Mouse (Mus musculus) forebrain, embryonic 14.5 days (tissue): ENCODE data around the gene Ogfod1. TPM values are rescaled to one million over a fixed set of nuclear protein-coding genes. Genes with fewer than 3 reads are reported as not detected.

Source experiments
- ATAC-seq: fragments of 200-750 bp; cut with Nextera tagmentation; 2 replicates; pipeline ENCODE4 v1.8.0; 2017; ENCODE audit warnings: mild to moderate bottlenecking, moderate library complexity
- DNase-seq: peaks from one replicate; pipeline ENCODE4 v3.0.0-alpha.2; 2015; ENCODE audit warnings: low spot score
- H3K27ac ChIP-seq: fragments of 300-500 bp; sonication (generic); 2 replicates; pipeline ENCODE4 v1.5.1; 2014; ENCODE audit warnings: low read depth, mild to moderate bottlenecking, control low read depth, low read length, moderate library complexity
- H3K27me3 ChIP-seq: fragments of 300-500 bp; sonication (generic); replicated peaks from 2 replicates; pipeline ENCODE4 v1.6.1; 2014; ENCODE audit warnings: low read length, control low read depth, mixed read lengths; ENCODE audit not compliant: control insufficient read depth, insufficient read depth
- H3K36me3 ChIP-seq: fragments of 300-500 bp; sonication (generic); 2 replicates; pipeline ENCODE4 v1.6.1; 2014; ENCODE audit warnings: low read length, control low read depth; ENCODE audit not compliant: control insufficient read depth, insufficient read depth
- H3K4me1 ChIP-seq: fragments of 300-500 bp; sonication (generic); 2 replicates; pipeline ENCODE4 v1.6.1; 2014; ENCODE audit warnings: antibody characterized with exemption, low read length, control low read depth; ENCODE audit not compliant: control insufficient read depth, insufficient read depth
- H3K4me2 ChIP-seq: fragments of 300-500 bp; sonication (generic); 2 replicates; pipeline ENCODE4 v1.6.1; 2014; ENCODE audit warnings: mild to moderate bottlenecking, control low read depth, low read length
- H3K4me3 ChIP-seq: fragments of 300-500 bp; sonication (generic); 2 replicates; pipeline ENCODE4 v1.5.1; 2014; ENCODE audit warnings: low read depth, low read length, control low read depth
- H3K9ac ChIP-seq: fragments of 300-500 bp; sonication (generic); 2 replicates; pipeline ENCODE4 v1.6.1; 2014; ENCODE audit warnings: mild to moderate bottlenecking, low read length, control low read depth, moderate library complexity
- H3K9me3 ChIP-seq: fragments of 300-500 bp; sonication (generic); replicated peaks from 2 replicates; pipeline ENCODE4 v1.6.1; 2016; ENCODE audit warnings: low read length, control low read depth, mixed read lengths; ENCODE audit not compliant: control insufficient read depth
- WGBS: fragments of 180-500 bp; shearing (Covaris S2); extraction: QIAGEN DNeasy Blood & Tissue Kit; methylation state at CpG from one replicate; pipeline ENCODE4 v1.1.7; 2014; 5-methylcytosine and 5-hydroxymethylcytosine counted together
- polyA plus RNA-seq: library from polyadenylated mRNA; unstranded; fragments of >200 nt; fragmentation: Nextera tagmentation; extraction: Ambion mirVana; gene quantifications from 2 replicates; pipeline ENCODE4 v1.2.1, GENCODE M21; 2014

Gene Ogfod1
- polyA plus RNA-seq, 1 experiment from 2014 or later, result 9.8 TPM

DNA sequence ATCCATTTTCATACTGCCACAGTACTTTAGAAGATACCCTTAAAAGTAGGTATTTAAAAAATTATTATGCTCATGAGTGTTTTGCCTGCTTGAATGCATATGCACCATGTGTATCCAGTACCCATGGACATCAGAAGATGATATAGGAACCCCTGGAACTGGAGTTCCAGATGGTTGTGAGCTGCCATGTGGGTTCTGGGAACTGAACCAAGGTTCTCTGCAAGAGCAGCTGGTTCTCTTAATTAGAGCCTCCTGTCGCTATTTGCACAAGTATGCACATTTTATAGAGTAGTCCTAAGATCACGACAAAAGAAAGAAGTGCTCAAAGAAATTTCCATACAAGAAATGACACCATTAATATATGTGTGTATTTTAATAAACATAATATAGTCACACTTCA, 10.8 kb downstream of the Ogfod1 start:
- 55% methylated on average over 2 of the region's 2 CpGs for WGBS
- Histone ChIP-seq H3K27me3 (no peaks in the 10 kb centered on the region), H3K27ac (no peak overlapping the region), H3K36me3 (peaks cover 23% of the 10 kb centered on the region), H3K4me2 (no peak overlapping the region), H3K4me1 (no peaks in the 10 kb centered on the region), H3K4me3 (no peak overlapping the region), H3K9me3 (no peaks in the 10 kb centered on the region), H3K9ac (no peak overlapping the region)
- no peak for ATAC-seq
- DNase-seq, result peak; percentile 66

DNA sequence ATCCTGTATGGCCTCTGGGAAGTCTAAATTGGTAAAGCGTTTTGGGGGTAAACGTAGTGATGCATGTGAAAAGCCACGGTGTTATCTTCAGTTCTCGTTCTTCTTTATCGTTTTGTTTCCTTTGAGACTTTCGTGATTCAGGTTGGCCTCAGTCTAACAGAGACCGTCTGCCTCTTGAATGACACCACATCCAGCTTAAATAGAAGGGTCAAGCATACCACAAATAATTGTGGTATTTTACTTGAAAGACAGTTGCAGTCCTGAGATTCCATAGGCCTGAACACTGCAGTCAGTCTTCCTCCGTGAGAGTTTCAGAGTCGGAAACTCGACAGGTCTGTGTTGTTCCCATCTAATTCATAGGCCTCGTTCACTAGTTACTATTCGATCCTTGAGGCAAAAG, 15.7 kb downstream of the Ogfod1 start:
- no peaks in the 10 kb centered on the region for H3K27me3 ChIP-seq
- 92% methylated on average over 12 of the region's 12 CpGs for WGBS
- ATAC-seq, result no peak
- no peak for DNase-seq
- H3K4me1 ChIP-seq, result no peaks in the 10 kb centered on the region
- no peak overlapping the region for H3K4me2 ChIP-seq
- no peak overlapping the region for H3K9ac ChIP-seq
- no peaks in the 10 kb centered on the region for H3K9me3 ChIP-seq
- no peak overlapping the region for H3K4me3 ChIP-seq
- no peak overlapping the region for H3K27ac ChIP-seq
- H3K36me3 ChIP-seq, result peaks cover 36% of the 10 kb centered on the region

DNA sequence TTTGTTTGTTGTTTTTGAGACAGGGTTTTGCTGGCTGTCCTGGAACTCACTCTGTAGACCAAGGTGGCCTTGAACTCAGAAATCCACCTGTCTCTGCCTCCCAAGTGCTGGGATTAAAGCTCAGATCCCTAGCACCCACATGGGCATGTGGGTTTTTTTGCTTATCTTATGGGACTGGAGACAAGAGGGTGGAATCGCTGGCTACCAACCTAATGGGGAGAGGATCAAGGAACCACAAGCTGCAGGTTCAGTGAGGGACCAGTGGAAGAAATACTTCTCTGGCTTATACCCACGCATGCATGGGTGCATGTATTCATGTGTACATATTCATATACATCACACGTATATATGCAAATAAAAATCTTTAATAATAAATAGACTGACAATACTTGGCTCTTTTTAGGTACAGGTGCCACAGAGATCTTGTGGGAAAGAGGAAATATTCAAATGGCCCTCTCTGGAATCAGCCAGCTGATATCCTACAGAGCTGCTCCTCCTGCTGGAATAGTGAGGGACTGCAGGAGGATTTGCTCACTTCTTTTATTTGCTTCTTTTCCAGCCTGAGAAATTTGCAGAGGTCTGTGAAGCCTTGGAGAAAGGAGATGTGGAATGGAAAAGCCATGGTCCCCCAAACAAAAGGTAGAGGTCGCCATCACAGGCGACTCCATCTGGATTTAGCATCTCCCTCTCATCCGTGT, 20.3 kb downstream of the Ogfod1 start:
- no peaks in the 10 kb centered on the region for H3K4me1 ChIP-seq
- no peak overlapping the region for H3K9ac ChIP-seq
- DNase-seq, result peak; percentile 80
- peaks cover 41% of the 10 kb centered on the region for H3K36me3 ChIP-seq
- no peaks in the 10 kb centered on the region for H3K9me3 ChIP-seq
- no peaks in the 10 kb centered on the region for H3K27me3 ChIP-seq
- H3K4me3 ChIP-seq, result no peak overlapping the region
- H3K4me2 ChIP-seq, result no peak overlapping the region
- WGBS, result 66% methylated on average over 6 of the region's 6 CpGs
- no peak for ATAC-seq
- H3K27ac ChIP-seq, result no peak overlapping the region

DNA sequence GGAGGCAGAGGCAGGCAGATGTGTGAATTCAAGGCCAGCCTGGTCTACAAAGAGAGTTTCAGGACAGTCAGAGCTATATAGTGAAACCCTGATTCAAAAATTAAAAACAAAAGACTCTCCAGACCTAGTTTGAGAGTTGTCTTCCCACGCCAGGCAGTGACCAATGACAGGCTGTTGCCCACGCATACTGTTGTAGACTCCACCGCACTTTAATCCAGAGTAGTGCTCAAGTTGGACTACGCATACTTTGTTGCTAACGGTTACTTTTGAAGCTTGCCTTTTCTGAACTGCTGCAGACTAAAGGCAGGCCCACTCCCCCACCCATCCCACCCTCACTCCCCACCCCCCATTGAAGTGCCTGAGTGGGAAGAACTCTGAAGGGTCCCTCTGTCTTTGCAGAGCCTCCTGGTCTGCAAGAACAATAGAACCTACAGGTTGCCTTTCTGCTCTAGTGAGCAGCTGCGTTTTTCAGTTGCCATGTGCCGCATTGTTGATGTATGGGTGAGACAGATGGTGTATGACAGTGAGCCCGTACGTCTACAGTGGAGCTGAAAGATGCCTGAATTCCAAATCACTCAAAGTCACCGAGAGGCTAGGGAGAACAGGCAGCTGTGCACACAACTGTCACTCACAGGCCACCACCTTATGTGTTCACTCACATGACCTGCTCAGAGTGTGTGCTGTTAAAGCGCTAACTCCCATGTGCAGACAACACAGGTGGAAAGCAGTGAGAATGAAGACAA, 29.3 kb downstream of the Ogfod1 start:
- ATAC-seq (peak; percentile 88), DNase-seq (peak; percentile 67)
- no peak overlapping the region for H3K9ac ChIP-seq
- no peaks in the 10 kb centered on the region for H3K27me3 ChIP-seq
- peaks cover 35% of the 10 kb centered on the region for H3K36me3 ChIP-seq
- H3K9me3 ChIP-seq, result no peaks in the 10 kb centered on the region
- H3K4me2 ChIP-seq, result no peak overlapping the region
- 27% methylated on average over 11 of the region's 11 CpGs for WGBS
- H3K4me1 ChIP-seq, result no peaks in the 10 kb centered on the region
- H3K27ac ChIP-seq, result peak overlapping the region; percentile 39; the same call in 1 of the 2 replicates
- no peak overlapping the region for H3K4me3 ChIP-seq

DNA sequence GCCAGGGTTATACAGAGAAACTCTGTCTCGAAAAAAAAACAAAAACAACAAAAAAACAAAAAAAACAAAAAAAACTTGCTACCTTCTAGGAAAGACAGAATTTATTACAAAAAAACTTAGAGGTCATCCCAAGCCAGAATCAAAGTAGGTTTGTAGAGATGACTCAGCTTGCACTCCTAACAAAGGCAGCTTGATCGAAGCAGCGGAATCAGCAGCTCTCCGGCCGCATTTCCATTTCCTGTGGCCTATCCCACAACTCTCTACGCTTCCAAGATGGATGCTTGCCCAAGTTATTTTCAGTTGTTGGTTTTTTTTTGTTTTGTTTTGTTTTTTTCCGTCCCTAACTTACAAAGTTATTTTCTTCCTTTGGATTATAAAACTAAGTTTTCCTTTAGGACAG, 31.8 kb downstream of the Ogfod1 start:
- no peak overlapping the region for H3K4me3 ChIP-seq
- no peak overlapping the region for H3K9ac ChIP-seq
- ATAC-seq (no peak), DNase-seq (no peak)
- WGBS, result 96% methylated on average over 7 of the region's 7 CpGs
- H3K27ac ChIP-seq, result no peak overlapping the region
- peaks cover 23% of the 10 kb centered on the region for H3K36me3 ChIP-seq
- no peaks in the 10 kb centered on the region for H3K27me3 ChIP-seq
- H3K9me3 ChIP-seq, result no peaks in the 10 kb centered on the region
- no peak overlapping the region for H3K4me2 ChIP-seq
- no peaks in the 10 kb centered on the region for H3K4me1 ChIP-seq

DNA sequence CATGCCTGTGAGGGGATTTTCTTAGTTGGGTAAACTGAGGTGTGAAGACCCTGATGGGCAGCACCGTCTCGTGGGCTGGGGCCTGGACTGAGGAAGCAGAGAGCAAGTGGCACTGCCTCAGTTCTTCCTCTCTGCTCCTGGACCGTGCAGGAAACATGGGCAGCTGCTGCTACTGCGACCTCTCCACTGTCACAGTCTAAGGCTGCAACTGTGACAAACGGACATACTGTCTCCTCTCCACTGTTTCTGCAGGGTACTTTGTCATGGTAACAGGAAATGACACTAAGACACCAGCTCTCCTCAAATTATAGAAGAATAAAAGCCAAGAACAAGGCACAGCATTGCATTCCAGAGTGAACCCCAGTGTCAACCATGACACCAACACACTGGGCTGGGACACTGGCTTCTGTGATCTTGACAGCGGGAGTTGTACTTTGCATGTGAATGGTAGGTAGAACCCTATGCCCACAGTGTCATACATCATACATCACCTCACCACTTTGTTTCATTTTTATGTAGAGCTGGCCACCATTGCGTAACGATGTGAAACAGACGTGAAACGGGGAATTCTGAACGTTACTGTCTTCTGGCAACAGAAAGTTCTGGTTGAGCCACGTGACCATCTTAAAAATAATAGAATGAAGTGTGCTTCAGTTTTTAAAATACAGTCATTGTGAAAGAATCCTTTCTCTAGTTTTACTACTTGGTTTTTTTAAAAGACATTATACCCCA, 39.6 kb downstream of the Ogfod1 start:
- no peak for DNase-seq
- no peaks in the 10 kb centered on the region for H3K9me3 ChIP-seq
- 89% methylated on average over 12 of the region's 12 CpGs for WGBS
- no peak overlapping the region for H3K9ac ChIP-seq
- H3K4me3 ChIP-seq, result no peak overlapping the region
- H3K4me2 ChIP-seq, result no peak overlapping the region
- H3K27me3 ChIP-seq, result no peaks in the 10 kb centered on the region
- ATAC-seq, result no peak
- no peak overlapping the region for H3K27ac ChIP-seq
- peaks cover 50% of the 10 kb centered on the region for H3K36me3 ChIP-seq
- H3K4me1 ChIP-seq, result no peaks in the 10 kb centered on the region

DNA sequence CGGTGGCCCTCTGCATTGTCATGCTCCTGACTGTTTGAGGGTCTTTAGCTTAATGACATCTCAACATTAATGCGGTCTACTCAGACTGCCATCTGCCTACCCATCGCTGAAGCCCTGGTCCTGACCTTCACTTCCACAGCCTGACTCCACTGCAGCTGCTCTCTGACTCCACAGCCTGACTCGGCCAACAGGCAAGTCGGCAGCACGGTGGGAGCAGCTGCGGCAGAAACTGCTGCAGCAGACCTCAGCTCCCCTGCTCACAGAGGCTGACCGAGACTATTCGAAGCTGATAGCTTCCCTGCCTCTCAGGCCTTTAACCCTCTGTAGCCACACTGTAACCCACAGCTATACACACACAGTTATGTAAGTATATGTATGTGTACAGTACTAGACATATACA, 51.0 kb downstream of the Ogfod1 start:
- Histone ChIP-seq H3K4me3 (no peak overlapping the region), H3K36me3 (peaks cover 25% of the 10 kb centered on the region), H3K27me3 (no peaks in the 10 kb centered on the region), H3K27ac (no peak overlapping the region), H3K9ac (no peak overlapping the region), H3K4me2 (no peak overlapping the region), H3K9me3 (no peaks in the 10 kb centered on the region), H3K4me1 (no peaks in the 10 kb centered on the region)
- WGBS, result 83% methylated on average over 9 of the region's 9 CpGs
- DNase-seq (no peak), ATAC-seq (no peak)

DNA sequence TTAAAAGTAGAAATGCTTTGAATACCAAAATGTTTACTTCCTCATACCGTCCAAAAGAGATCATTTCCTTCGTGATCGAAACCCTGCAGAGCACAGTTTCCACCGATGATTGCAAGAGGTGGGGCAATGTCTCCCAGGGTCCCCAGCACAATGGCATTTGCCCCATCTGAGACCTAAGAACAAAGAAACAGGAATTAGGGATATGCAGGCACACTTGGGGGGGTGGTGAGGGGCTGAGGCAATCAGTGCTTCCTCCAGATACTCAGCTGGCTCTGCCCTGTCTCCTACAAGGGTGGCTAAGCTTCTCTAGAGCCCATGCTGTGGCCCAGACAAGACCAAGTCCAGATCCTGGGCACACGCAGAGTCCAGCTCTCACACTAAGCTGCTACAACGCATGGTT, 52.7 kb downstream of the Ogfod1 start:
- no peaks in the 10 kb centered on the region for H3K4me1 ChIP-seq

More for the DNA sequence above, 52.7 kb downstream of the Ogfod1 start:
- H3K9me3 ChIP-seq, result no peaks in the 10 kb centered on the region
- peaks cover 25% of the 10 kb centered on the region for H3K36me3 ChIP-seq
- DNase-seq, result no peak
- no peaks in the 10 kb centered on the region for H3K27me3 ChIP-seq
- H3K4me2 ChIP-seq, result no peak overlapping the region
- H3K4me3 ChIP-seq, result no peak overlapping the region
- WGBS, result 67% methylated on average over 6 of the region's 6 CpGs
- no peak for ATAC-seq
- no peak overlapping the region for H3K27ac ChIP-seq
- H3K9ac ChIP-seq, result no peak overlapping the region
